Mouse (Mus musculus) heart, postnatal 14 days (tissue): ENCODE measurements at regions not wholly inside any gene's neighbourhood (a gene's known extent, or its start where the extent isn't known, plus 50 kb on each side); places are given as distances from the start of the nearest gene placed in this dataset.

Experiments
- DNase-seq, 2 experiments: peaks; one replicate each; pipeline ENCODE4 v3.0.0; 2021 to 2022
- intact Hi-C: fragments of 180-260 bp; cut with DNase I; formaldehyde crosslinking; loops from one replicate; pipeline ENCODE4 v1.15.1; 2025

DNA sequence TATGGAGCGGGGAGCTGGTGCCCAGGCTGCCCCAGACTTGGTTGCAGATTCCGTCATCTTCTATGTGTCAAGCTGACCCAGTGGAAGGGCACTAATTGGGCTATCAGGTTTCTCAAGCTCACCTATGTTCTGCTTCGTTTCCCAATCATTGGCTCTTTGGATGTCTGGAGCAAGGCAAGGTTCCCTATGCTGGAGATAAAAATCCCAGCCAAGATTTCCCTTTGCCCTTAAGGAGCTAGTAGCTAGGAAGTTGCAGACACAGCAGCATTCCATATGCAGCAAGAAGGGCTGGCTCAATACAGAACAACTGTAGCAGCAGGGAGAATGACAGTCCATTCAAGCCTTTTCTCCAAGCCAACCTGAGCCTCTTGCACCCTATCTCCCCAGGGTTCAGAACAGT lies 159.2 kb upstream of the Zfp706 start:
- no peak for DNase-seq
- intact Hi-C loops: no loop called here

DNA sequence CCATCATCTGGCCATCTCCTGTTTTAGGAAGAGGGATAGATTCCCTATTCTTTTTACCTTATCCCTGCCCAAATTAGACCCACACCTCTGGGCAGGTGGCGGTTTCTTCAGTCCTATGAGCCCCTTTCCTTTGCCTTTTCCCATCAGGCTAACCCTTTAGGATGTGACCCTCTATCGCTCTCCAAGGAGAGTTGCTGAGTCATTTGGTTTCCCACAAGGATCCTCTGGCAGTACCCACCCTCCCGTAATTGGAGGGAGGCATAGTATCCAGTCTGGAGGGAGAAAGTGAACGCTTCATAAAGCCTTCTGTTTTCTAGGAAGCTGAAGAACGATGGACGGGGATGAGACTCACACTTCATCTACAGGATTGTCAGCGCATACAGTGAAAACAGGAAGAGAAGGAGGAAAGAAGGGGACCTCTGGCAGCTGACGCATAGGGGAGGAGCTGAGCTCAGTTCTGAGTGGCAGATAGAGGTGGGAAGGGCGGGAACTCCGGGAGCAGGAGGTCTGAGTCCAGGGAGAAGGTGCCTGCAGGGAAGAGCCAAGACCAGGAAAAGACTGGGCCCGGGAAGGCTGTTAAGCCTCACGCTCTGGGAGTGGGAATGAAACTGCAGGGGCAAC lies 158.4 kb upstream of the Zfp706 start:
- intact Hi-C loops: no loop called here
- DNase-seq: peak in 1 of 2 experiments; percentile 11

DNA sequence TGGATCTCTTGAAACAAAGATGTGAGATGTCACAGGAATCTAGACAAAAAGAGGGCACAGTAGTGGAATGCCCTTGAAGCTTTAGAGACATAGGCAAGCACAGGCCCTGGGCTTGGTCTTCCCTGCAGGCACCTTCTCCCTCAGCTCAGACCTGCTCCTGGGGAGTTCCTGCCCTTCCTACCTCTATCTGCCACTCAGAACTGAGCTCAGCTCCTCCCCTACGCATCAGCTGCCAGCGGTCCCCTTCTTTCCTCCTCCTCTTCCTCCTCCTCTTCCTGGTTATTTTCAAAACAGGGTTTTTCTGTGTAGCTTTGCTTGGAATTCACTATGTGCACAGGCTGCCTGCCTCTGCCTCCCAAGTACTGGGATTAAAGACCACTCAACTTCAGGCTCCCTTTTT lies 157.6 kb upstream of the Zfp706 start:
- intact Hi-C loops: no loop called here
- DNase-seq: no peak

DNA sequence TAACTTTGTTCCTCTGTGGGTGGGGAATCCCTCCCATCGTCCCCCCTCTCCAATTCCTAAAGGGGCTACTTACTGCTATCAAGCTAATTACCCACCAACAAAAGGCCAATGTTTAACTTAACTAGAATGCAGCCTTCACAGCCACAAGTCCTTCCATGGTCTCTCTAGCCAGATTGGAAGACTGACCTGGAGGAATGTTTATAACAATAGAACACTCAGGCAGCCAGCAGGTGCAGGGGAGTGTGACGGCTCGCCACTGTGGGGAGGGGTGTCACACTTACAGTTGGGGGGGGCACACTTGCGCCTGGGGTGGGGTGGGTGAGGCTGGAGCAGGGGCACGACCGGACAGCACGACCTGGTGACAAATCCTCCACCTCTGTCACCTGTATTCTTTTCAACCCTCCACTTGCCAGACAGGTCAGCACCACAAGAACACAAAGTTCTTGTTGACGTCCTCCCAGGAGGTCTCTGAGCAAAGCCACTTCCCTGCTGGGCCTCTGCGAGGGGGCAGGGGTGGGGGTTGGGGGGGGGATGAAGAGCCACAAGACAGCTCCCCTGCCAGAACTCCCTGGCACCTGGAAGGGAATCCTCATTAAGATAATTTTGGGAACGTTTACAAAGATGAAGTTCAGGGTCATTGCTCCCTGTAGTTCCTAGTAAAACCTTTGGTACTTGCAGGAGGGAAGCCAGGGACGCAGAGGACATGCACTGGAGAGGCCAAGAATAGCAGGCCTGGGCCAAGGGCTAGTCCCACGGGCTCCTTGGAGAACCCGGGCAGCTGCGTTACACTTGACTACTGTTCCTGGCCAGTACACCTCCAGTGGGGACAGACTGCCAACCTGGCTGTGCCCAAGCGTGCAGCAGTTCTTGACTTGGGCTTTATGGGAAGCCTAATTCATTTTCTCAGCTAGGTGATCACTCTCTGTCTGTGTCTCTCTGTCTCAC lies 156.9 kb upstream of the Zfp706 start:
- peak in 1 of 2 experiments; percentile 9 for DNase-seq
- intact Hi-C loops: no loop called here

DNA sequence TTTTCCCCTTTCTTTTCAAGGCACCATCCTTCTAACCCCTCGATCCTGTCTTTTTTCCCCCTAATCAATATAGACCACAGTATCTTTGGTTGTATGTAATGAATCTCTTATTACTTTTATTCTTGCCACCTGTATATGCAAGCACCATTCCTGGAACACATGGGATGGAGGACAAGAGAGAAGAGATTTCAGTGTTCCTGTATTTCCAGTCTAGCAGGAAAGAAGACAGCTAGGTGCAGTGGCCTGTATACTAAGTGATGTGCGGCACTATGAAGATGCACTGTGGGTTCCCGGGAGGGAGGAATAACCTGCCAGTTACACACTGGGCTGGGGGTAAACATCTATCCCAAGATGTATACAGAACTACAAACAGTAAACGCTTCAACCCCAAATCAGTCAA lies 152.4 kb upstream of the Zfp706 start:
- no peak for DNase-seq
- intact Hi-C loops: no loop called here

DNA sequence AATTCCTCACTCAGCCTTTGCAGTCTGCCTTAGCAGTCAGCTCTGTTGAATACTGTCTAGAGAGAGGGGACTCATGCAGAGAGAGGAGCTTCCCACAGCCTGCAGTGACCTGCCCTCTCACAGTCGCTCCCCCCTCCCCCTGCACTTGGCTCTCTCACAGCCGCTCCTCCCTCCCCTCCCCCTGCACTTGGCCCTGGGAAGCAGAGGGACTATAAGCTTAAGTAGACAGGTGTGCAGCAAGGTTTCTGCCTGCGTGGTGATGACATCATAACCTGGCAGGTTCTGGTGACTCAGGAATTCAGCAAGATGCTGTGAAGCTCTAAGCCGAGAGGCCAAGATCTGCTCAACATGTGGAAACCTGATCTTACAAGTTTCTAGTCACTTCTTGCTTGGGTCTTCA lies 151.8 kb upstream of the Zfp706 start:
- DNase-seq: peak in 1 of 2 experiments; percentile 13
- intact Hi-C loops: no loop called here

DNA sequence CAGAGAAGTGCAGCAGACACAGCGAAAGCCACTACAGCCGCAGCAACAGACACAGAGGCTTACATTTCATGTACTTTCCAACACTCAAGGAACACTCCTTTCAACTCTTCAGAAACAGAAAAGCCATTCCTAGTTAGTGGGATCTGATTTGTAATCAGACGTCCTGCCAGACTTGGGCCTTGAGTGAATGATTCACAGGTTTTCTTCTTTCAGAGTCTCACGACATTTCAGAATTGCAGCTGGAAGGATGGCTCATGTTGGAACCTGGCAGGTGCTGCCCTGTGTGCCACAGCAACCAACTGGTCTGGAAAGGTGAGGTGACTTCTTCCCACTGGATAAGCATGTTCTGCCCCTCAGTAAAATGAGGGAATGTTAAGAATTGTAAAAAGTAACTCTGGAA lies 149.8 kb upstream of the Zfp706 start:
- intact Hi-C loops: no loop called here
- DNase-seq: no peak

DNA sequence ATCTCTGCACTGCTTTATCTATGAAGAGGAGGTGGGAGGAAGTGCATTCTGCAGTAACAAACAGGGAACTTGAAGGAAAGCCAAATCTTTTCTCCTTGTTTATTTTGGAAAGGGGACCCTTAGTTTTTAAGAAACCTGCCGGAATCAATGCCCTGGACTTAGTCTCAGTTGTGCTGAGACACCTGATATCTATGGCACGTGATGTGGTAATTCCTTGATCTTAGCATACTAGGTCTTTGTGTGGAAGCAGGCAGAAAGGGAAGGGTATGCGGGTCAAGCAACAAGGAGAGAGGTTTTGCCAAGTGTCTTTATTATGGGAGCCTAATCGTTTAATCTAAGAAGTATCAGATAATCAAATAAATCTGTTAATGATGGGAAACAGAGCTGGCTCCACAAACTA lies 147.4 kb upstream of the Zfp706 start:
- DNase-seq: no peak
- intact Hi-C loops: no loop called here

DNA sequence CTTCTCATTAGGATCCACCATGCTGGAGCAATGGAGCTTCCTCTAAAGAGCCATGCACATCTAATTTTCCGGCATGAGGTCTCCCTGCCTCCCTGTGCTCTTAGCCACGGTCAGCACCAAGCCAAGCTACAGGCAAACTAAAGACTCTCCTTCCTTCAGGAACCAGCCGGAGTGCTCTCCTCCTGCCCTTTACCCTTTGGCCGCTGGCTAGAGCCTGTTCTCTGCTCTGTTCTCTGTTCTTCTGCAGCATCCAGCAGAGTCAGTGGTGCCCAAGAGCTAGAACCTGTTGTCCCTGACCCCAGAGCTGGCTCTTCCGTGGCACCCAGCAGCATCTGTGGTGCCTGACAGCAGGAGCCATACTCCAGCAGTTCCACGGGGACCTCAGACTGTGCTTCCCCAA lies 145.6 kb upstream of the Zfp706 start:
- no peak for DNase-seq
- intact Hi-C loops: no loop called here

DNA sequence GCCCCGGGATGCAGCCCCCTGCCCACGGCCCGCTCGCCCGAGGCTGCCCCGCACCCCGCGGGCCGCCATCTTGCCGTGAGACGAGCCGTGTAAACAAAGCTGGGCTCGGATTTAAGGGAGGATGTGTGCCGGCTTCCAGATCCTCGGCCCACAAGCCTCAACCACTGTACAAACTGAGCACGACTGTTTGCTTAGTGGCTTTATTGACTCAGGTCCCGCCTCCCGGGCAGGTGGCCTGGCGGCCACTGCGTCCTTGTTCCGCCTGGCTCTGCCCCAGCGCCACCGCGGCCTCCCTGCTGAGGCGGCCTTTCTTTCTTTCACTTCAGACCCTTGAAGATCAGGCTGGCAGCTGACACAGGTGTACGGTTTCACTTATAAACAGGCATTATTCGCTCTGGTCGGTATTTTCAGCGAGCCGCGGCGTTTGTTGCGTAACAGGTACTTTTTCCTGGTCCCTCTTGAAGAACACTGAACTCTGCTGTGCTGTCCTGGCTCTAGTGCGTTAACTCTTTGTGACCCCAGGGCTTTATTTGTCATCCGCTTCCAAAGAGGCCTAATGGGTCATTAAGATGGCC lies 128.1 kb upstream of the Zfp706 start:
- intact Hi-C loops: no loop called here
- DNase-seq: peak; percentile 56 to 67

DNA sequence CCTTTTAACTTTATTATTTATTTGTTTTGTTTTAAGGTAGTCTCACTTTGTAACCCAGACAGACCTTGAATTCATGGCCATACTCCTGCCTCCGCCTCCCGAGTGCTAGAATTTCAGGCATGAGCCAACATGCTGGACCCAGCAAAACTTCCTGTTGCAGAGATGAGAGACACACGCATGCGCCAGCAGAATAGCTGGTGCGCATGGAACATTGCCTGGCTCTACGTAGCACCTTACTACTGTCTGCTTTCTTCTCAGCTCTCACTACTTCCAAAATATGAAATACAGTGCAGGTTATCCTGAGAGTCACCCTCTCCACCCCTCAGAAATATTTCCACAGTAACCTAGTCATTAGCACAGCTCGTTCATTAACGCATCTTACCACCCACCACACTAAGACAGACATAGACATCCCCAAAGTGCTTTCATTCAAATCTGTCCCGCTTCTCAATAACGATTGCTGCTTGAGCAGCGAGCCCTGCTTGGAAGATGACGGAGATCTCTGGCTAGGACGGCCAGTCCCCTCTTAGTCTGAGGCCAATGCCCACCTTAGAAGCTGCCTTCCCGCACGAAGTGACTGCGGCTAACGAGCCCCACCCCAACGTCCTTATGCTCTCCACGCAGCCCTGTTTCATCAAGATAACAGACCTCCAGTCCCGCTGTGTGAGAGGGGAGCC lies 127.5 kb upstream of the Zfp706 start:
- intact Hi-C loops: loop anchor here (1.0 kb wide), 1 partner anchor 193 kb away; no protein-coding TSS in a partner anchor
- peak; percentile 19 to 30 for DNase-seq

DNA sequence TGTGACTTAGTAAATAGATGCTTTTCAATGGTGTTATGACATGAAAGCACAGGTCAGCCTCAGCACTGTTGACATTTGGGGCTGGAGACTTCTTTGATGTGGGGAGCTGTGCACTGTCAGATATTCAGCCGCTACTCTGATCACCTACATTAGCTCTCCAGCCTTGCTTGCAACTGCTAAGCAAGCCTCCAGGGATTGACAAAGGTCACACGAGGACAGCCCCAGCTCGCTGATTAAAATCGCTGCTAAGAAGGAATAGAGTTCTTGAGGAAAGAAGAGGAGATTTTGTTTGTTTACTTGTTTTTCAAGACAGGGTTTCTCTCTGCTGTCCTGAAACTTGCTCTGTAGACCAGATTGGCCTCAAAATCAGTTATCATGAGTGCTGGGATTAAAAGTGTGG lies 126.8 kb upstream of the Zfp706 start:
- DNase-seq: no peak
- intact Hi-C loops: loop anchor here (1.0 kb wide), 1 partner anchor 194 kb away; no protein-coding TSS in a partner anchor

DNA sequence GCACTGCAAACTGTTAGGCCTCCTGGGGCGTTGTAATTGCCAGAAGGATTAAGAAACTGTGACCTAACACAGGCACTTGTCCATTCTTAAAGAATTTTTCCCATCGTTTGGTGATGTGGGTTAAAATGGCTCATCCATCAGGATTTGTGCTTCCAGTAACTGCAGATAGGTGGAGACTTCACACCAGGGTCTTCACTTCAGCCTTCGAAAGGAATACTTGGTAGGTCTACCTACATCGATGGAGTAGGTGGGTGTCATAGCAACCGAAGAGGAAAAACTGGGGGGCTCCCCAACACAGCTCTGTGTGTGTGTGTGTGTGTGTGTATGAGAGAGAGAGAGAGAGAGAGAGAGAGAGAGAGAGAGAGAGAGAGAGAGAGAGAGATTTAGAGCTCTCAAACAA lies 126.3 kb upstream of the Zfp706 start:
- DNase-seq: peak in 1 of 2 experiments; percentile 23
- intact Hi-C loops: loop anchor here (1.0 kb wide), 1 partner anchor 194 kb away; no protein-coding TSS in a partner anchor

DNA sequence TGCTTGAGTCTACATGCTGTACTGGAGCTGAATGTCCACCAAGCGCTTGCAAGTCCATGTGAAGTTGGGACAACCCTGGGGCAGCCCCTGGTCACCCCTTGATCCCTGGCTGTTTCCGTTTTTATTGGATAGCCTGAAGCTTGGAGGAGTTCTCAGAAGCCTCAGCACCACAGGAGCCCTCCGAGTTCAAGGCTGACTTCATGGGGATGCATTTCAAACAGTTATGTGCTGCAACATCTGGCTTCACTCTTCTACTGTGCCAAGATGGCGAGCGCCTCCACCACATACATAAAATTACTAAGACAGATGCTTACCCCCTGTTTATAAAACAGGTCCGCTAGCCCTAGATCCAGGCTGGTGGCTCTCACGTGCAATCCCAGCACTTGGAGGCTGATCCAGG lies 120.1 kb upstream of the Zfp706 start:
- DNase-seq: no peak
- intact Hi-C loops: no loop called here

DNA sequence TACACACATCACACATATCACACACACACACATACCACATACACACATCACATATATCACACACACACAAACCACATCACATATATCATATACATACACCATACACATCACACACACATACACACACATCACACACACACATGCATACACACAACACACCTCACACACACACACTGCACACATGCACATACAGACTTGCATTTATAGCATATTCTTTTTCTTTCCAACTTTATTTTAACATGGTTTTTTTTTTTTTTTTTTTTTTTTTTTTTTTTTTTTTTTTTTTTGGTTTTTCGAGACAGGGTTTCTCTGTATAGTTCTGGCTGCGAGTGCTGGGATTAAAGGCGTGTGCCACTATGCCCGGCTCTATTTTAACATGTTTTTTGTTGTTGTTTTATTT lies 119.6 kb upstream of the Zfp706 start:
- intact Hi-C loops: no loop called here
- DNase-seq: no peak

DNA sequence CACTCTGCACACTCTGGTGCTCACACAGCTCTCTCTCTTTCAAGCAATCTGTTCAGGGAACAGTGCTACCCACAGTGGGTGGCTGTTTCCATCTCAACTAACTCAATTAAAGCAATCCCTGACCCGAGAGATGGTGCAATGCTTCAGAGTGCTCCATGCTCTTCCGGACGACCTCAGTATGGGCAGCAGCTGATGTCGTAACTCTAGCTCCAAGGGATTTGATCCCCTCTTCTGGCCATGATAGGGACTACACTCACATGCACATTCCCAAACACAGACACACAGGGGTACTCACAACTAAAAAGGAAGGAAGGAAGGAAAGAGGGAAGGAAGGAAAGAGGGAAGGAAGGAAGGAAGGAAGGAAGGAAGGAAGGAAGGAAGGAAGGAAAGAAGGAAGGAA lies 118.2 kb upstream of the Zfp706 start:
- intact Hi-C loops: no loop called here
- no peak for DNase-seq

DNA sequence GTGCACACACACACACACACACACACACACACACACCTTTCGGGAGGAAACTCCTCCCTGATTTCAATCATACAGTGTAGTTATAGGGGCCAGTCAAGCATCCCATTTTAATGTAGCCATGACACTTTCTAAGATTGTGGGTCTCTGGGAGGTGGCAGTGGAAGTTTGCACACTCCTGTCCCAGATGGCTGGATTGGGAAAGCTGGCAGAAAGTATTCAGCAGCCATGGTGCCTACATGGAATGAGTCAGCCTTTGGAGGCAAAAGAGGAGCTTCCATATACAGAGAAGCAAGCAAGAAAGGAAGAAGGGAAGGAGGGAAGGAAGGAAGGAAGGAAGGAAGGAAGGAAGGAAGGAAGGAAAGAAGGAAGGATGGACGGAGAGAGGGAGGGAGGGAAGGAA lies 117.4 kb upstream of the Zfp706 start:
- intact Hi-C loops: no loop called here
- DNase-seq: no peak

DNA sequence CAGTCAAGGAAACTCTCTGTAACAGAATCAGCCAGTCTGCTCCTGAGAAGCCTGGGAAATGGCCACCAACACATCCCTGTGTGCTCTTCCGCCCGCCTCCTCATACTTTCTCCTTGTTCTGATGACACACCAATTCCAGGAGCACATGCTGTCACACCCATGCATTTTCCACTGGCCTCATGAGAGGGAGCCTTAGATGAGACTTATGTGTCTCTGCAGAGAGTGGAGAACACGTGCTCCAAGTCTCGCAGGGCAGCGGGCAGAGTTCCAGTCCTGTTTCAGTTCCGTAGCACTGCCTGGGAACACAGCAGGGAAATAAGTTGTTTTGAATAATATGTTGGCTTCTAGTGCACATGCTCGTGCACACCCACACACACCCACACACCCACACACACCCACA lies 116.7 kb upstream of the Zfp706 start:
- DNase-seq: no peak
- intact Hi-C loops: no loop called here

DNA sequence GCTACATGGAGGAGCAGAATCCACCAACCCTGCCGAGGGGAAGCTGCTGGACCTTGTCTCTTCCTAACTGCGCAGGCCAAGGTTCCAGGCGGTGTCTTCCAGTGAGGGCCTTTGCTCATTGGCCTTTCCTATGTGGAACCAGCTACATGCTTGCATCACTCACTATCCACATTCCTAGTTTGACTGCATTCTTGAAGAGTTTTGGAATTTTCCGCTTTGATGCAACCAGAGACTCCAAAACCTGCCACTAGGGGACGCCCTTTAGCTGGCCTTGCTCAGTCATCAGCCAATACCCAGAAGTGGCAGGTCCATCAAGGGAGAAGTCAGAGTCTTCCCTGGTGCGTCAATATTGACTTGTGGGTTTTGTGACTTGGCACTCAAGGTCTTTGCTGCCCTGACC lies 112.8 kb upstream of the Zfp706 start:
- intact Hi-C loops: loop anchor here (2.0 kb wide), 1 partner anchor 208 kb away; no protein-coding TSS in a partner anchor
- DNase-seq: peak; percentile 77 to 87

DNA sequence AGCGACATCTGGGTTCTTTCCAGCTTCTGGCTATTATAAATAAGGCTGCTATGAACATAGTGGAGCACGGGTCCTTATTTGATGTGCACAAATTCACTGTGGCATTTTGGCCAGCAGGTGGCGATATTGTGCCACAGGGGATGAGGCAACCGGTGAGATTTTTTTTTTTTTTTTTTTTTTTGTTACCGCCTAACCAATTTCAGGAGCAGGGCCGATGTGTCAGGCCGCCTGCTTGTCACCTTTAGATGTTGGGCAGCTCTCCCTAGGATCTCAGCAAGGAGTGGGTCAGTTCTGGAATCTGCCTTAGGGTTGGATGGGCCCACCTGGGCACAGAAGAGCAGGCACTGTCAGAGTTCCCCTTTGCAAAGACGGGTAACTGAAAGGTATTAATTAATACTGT lies 106.5 kb upstream of the Zfp706 start:
- intact Hi-C loops: loop anchor here (2.0 kb wide), 1 partner anchor 793 kb away; no protein-coding TSS in a partner anchor
- peak; percentile 70 to 84 for DNase-seq

DNA sequence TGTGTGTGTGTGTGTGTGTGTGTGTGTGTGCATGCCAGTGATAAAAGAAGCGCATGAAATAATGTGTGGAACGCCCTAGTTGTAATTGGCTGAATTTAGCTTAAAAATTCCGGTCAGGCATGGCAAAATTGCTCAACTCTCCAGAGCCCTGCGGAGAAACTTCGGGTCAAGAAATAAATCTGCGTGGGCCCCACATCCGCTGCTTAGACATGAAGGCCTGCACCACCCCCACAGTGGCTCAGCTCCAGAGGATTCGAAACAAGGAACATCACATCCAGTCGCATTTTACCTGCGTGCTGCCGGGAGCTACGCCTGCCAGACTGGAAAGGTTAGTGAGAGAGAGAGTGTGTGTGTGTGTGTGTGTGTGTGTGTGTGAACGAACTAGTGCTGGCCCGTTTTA lies 102.9 kb upstream of the Zfp706 start:
- DNase-seq: no peak
- intact Hi-C loops: no loop called here
